Mouse (Mus musculus): ENCODE results near the gene Ppat.

Gene Ppat

DNA sequence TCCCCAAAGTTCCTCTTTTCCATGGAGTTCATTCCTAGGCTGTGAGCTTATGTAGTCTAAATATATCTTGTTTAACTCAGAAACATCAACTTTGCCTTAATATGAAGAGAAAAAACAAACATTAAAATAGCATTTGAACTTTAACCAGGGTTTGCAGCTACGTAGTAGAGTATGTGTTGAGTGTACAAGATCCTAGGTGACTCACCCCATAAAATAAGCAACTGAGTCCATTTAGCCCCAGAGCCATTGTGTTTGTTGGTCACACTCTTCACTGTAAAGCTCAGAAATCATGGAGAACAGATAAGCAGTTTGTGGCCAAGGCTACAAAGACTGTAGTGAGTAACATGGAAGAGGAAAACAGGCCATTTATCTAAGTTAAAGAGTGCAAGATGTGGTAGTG is 67.3 kb downstream of the Ppat start:
- no peak for DNase-seq (ENCODE audit: low spot score in 2 of 2)

DNA sequence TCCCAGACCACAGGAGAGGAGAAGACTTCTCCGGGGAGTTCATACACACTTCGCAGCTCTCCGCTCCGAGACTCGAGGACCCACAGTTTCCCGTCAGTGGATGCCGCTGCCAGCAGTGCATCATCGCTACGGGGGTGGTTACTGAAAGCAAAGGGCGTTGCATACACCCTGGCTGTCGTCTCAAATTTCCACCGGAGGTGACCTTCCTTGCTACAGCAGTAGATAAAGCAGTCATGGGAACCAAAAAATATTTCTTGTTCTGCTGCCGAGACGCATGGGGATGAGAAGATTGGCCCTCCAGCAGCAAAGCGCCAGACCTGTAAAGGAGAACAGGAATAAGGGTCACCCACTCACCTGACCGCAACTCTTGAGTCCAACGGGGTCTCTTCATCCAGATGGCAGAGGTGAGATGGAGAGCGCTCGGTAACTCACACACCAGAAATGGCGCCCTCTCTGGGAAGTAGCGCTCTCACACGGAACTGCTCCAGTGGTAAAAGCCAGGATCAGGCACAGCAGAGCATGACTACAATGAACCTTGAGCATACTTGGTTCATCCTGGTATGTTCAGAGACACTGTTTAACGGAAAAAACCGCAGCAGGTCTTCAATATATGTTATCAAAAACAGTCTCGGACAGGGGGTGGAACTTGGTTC is 75.1 kb downstream of the Ppat start:
- DNase-seq (ENCODE audit: low spot score in 2 of 2): no peak

DNA sequence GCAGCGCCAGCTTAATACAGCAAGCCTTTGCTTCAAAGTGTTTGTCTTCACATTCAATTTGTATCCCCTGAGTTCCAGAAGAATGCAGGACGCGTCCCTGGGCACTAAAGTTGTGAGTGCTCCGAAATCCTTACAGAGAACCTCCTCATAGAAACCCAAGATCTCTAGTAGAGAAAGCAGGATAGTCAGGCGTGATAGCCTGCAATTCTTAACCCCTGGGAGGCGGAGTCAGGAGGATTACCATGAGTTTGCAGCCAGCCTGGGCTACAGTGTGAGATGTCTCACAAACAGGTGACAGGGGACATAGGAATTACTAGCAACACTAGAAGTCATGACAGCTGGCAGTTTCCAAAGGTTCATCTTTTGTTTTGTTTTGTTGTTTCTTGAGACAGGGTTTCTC is 81.8 kb downstream of the Ppat start:
- no peak for DNase-seq (ENCODE audit: low spot score in 2 of 2)

GRCm38 (mm10) chr5:76868693-76869286 is 82.6 kb downstream of the Ppat start:
- DNase-seq (ENCODE audit: low spot score in 2 of 2): no peak

DNA sequence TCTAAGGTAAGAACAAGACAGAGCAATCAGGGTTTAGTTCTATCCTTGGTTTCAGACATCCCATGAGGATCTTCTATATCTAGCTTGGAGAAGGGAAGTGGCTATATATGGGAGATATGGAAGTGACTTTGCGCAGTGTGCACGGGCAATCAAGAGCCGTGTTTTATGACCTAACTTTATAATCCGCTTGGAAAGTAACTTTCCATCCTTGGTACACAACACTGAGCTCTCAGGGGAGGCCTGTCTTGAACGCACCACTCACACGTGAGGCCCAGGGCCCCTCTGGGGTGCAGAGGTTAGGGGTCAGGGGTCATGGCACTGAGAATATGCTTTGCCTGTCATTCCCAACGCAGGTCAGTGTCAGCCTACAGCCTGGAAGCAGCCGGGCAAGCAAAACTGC is 84.6 kb downstream of the Ppat start:
- no peak for DNase-seq (ENCODE audit: low spot score in 2 of 2)

Data from spleen, postnatal 10 days (tissue).